Mouse (Mus musculus) erythroblast, embryonic 14.5 days (primary cell): ENCODE measurements around the gene Olfr493. TPM values are rescaled to one million over a fixed set of nuclear protein-coding genes. Genes with fewer than 3 reads are reported as not detected.

Experiments used
- H3K27me3 ChIP-seq: 2 replicates; pipeline ENCODE4 v1.6.1; 2012; ENCODE audit warnings: inconsistent platforms; ENCODE audit not compliant: control insufficient read depth
- H3K36me3 ChIP-seq: 2 replicates; pipeline ENCODE4 v1.6.1; 2012; ENCODE audit warnings: mild to moderate bottlenecking, inconsistent platforms; ENCODE audit not compliant: control insufficient read depth
- H3K4me1 ChIP-seq: 2 replicates; pipeline ENCODE4 v1.6.1; 2012; ENCODE audit warnings: inconsistent platforms; ENCODE audit not compliant: control insufficient read depth
- H3K4me3 ChIP-seq: replicated peaks from 2 replicates; pipeline ENCODE3; 2012; ENCODE audit warnings: moderate library complexity, mild to moderate bottlenecking, inconsistent platforms
- H3K9me3 ChIP-seq: 2 replicates; pipeline ENCODE4 v1.6.1; 2012; ENCODE audit warnings: low read length, inconsistent platforms, mixed read lengths; ENCODE audit not compliant: control insufficient read depth
- GATA1 ChIP-seq: IDR thresholded peaks from 2 replicates; pipeline ENCODE4 v1.6.1; 2012; ENCODE audit warnings: low read length, inconsistent platforms, mixed read lengths
- TAL1 ChIP-seq: IDR thresholded peaks from 3 replicates; pipeline ENCODE4 v1.6.1; 2012; ENCODE audit warnings: low read length, inconsistent platforms, mixed read lengths
- polyA plus RNA-seq: library from polyadenylated mRNA; stranded (reverse); fragments of >175 nt; gene quantifications from 2 replicates; pipeline ENCODE4 v1.2.3, GENCODE M21; 2012

Olfr493 gene
- polyA plus RNA-seq, result 0.07 TPM in 1 of 2 replicates, not detected in the other

DNA sequence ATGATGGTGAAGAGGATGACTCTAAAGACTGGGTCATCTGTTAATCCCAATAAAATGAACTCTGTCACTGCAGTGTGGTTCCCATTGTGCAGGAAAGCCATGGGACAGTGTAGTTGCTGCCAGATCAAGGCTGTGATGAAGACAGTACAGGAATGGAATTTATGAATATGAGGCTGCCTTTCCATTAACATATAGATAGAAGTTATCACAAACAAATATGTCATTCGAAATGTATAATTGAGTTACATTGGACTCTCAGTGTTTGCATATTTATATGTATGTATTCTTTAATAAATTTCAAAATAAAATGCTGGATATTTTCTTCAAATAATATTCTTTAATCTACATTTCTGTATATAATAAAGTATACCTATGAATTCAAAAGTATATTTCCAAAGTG, at the start of gene Olfr493:
Gene Olfr493, minus strand, starts transcription at position 101 of the 400 bp plus-strand sequence.
- TF ChIP-seq GATA1 (no peak), TAL1 (no peak)
- Histone ChIP-seq H3K4me3 (no peak within 1 kb of the TSS), H3K27me3 (no peaks in the 10 kb centered on the region), H3K9me3 (no peaks in the 10 kb centered on the region), H3K36me3 (no peaks in the 10 kb centered on the region), H3K4me1 (no peaks in the 10 kb centered on the region)

DNA sequence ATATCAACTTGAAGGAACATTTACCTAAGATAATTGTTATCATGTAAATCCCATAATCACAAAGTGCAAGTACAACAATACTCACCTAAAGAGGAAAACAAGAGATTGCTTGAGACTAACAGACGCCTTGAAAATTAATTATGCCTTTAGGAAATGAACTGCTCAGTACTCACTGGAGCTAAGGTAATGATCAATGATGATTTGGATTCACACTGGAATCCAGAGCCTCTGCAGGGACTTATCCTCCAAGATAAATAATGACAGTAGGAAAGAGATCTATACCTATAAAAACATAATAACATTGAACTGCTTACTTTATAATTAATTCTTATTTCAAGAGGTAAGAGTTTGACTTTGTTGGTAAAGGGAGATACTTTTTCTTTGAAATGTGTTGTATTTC, 46.1 kb upstream of the Olfr493 start, which contains the start of gene Olfr495:
Gene Olfr495, plus strand, starts transcription at position 301 of the 400 bp plus-strand sequence.
- no peak for TF ChIP-seq GATA1
- H3K9me3 ChIP-seq, result no peaks in the 10 kb centered on the region
- no peaks in the 10 kb centered on the region for H3K36me3 ChIP-seq
- no peaks in the 10 kb centered on the region for H3K27me3 ChIP-seq
- H3K4me3 ChIP-seq, result no peak within 1 kb of the TSS
- H3K4me1 ChIP-seq, result no peaks in the 10 kb centered on the region

DNA sequence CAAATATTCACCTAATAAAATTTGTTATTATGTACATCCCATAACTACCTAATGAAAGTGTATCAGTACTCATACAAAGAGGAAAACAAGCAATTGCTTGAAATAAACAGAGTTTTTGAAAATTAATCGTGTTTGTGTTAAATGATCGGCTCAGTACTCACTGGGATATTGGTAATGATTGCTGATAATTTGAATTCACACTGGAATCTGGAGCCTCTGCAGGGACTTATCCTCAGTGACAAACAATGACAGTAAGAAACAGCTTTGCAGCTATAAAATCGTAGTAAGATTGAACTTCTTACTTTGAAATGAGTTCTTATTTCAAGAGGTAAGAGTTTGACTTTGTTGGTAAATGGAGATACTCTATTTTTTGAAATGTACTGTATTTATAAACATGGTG, 18.3 kb upstream of the Olfr493 start, which contains the start of gene Olfr494:
Gene Olfr494, plus strand, starts transcription at position 301 of the 400 bp plus-strand sequence.
- no peak for TF ChIP-seq TAL1
- no peak for TF ChIP-seq GATA1

DNA sequence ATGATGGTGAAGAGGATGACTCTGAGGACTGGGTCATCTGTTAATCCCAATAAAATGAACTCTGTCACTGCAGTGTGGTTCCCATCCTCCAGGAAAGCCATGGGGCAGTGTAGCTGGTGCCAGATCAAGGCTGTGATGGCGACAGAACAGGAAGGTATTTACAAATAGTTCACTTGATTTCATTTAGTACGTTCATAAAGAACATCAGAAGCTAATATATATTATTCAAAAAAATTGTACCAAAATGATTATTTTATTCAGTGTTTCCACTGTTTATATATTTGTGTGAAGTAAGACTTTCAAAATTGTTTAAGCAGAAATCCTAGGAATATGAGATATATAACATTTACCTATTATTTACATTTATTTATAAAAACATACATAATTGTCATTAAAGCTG, 23.2 kb downstream of the Olfr493 start, which contains the start of gene Olfr492:
Gene Olfr492, minus strand, starts transcription at position 101 of the 400 bp plus-strand sequence.
- Histone ChIP-seq H3K9me3 (no peaks in the 10 kb centered on the region), H3K36me3 (no peaks in the 10 kb centered on the region), H3K27me3 (no peaks in the 10 kb centered on the region), H3K4me3 (no peak within 1 kb of the TSS), H3K4me1 (no peaks in the 10 kb centered on the region)
- TF ChIP-seq TAL1 (no peak), GATA1 (no peak)

More for the DNA sequence above, 18.3 kb upstream of the Olfr493 start, which contains the start of gene Olfr494:
- Histone ChIP-seq H3K4me3 (no peak within 1 kb of the TSS), H3K4me1 (no peaks in the 10 kb centered on the region), H3K27me3 (no peaks in the 10 kb centered on the region), H3K9me3 (peaks cover 3% of the 10 kb centered on the region; the same call in 1 of the 2 replicates), H3K36me3 (no peaks in the 10 kb centered on the region)

DNA sequence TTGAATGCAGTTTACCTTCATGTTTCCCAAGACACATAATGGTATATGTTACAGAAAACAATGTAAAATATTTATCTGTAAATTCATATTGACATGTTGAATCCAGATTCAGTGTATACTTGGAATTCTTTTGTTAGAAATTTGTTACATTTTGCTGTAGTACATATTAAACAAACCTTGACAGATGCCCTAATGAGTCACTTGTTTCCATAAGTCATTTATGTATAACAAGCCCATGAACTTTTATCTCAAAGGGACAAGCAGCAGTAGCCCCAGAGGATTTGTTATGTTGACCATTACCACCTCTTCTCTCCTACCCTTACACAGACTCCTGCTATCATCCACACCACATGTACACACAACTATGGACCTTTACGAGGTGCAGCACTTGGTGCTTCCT, 33.6 kb downstream of the Olfr493 start, which contains the start of gene Olfr491:
Gene Olfr491, plus strand, starts transcription at position 301 of the 400 bp plus-strand sequence.
- Histone ChIP-seq H3K4me1 (no peaks in the 10 kb centered on the region), H3K9me3 (peaks cover 6% of the 10 kb centered on the region), H3K36me3 (no peaks in the 10 kb centered on the region), H3K4me3 (no peak within 1 kb of the TSS), H3K27me3 (no peaks in the 10 kb centered on the region)
- no peak for TF ChIP-seq TAL1
- no peak for TF ChIP-seq GATA1

Other genes with a start within 250 kb of the Olfr493 start
- gene Olfr482, start 249.4 kb downstream of the Olfr493 start, polyA plus RNA-seq, result not detected in 2 replicates
- not detected in 2 replicates for gene Olfr483, start 246.1 kb downstream of the Olfr493 start, polyA plus RNA-seq
- gene Olfr484, start 219.5 kb downstream of the Olfr493 start, polyA plus RNA-seq, result not detected in 2 replicates
- gene Olfr485, start 187.1 kb downstream of the Olfr493 start, polyA plus RNA-seq, result not detected in 2 replicates
- gene Olfr486, start 174.2 kb downstream of the Olfr493 start, polyA plus RNA-seq, result not detected in 2 replicates
- not detected in 2 replicates for gene Olfr487, start 132.3 kb downstream of the Olfr493 start, polyA plus RNA-seq
- not detected in 2 replicates for gene Olfr488, start 88.6 kb downstream of the Olfr493 start, polyA plus RNA-seq
- not detected in 2 replicates for gene Olfr490, start 58.0 kb downstream of the Olfr493 start, polyA plus RNA-seq
- not detected in 2 replicates for gene Olfr491, start 33.5 kb downstream of the Olfr493 start, polyA plus RNA-seq
- not detected in 2 replicates for gene Olfr492, start 23.3 kb downstream of the Olfr493 start, polyA plus RNA-seq
- gene Olfr494, start 18.4 kb upstream of the Olfr493 start, polyA plus RNA-seq, result not detected in 2 replicates
- not detected in 2 replicates for gene Olfr495, start 46.2 kb upstream of the Olfr493 start, polyA plus RNA-seq
- not detected in 2 replicates for gene Olfr497, start 73.4 kb upstream of the Olfr493 start, polyA plus RNA-seq
- not detected in 2 replicates for gene Olfr498, start 118.3 kb upstream of the Olfr493 start, polyA plus RNA-seq
- gene Olfr502, start 178.1 kb upstream of the Olfr493 start, polyA plus RNA-seq, result not detected in 2 replicates
- gene Olfr503, start 197.5 kb upstream of the Olfr493 start, polyA plus RNA-seq, result not detected in 2 replicates
- gene Olfr504, start 218.8 kb upstream of the Olfr493 start, polyA plus RNA-seq, result not detected in 2 replicates